Mouse (Mus musculus): ENCODE data around the gene Tm9sf2. TPM values are rescaled to one million over a fixed set of nuclear protein-coding genes. Genes with fewer than 3 reads are reported as not detected.

The Tm9sf2 gene
- total RNA-seq, 2 experiments from 2014 or later: 56.1 to 62.5 TPM

DNA sequence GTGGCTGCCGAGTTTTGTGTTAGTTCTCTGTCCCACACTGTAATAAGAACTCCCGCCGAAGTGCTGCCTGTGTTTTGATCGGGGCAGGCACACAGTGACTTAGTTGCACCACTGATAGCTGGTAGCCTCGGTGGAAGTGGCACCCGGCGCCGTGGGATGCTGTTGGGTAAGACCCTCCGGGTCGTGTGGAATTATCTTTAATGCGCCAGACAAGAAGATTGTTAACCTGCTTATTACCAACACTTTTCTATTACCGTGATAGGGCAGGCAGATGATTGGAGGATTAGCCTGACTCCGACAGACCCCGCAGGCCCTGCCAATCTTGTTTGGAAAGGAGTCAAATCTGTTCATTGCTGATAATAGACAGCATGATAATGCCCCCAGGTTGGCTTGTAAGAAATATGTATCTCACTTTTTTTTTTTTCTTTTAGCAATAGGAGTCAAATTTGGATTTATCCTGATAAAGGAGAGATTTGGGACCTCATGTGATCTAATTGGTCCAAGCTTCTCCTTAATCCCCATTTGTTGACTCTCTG, 69.5 kb downstream of the Tm9sf2 start:
- DNase-seq: no peak

- DNase-seq: no peak
Observed at GRCm38 (mm10) chr14:122179262-122179661, 72.4 kb downstream of the Tm9sf2 start.

- peak; percentile 97 for DNase-seq
Observed at GRCm38 (mm10) chr14:122181078-122181814, 74.4 kb downstream of the Tm9sf2 start, which contains the start of gene Clybl. Gene Clybl, plus strand, starts transcription at chr14:122181704.

DNA sequence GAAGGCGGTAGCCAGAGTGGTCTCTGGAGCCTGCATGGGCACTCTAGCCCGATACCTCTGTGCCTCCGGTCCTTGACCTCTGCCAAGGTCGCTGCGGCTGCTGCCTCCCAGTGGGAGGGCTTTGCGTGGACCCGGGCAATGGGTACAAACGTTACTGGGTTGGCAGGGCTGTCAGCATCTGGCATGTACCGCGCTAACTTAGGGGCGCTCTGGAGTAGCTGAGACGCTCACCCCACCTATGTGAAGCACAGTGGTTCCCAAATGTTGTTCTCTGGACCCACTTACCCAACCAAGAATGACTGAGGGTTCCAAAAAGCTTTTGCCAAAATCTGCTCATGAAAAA, 74.9 kb downstream of the Tm9sf2 start:
- no peak for DNase-seq

DNA sequence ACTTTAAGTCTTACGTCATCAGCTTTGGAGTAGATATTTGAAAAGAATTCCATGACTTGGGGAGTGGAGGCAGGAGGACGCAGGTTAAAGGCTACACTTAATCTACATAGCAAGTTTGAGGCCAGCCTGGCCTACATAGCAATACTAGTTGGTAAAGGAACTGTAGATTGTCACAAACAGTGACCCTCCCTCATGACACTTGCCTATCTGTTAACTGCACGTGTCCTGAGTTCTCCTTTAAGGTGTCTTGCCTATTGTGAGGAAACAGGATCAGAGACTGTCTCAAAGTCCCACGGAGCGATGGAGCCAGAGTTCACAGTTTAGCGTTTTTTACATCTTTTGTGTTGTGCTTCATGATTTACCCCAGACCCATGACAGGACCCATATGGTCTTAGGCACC, 75.4 kb downstream of the Tm9sf2 start:
- DNase-seq: no peak

GRCm38 (mm10) chr14:122183974-122184373, 77.1 kb downstream of the Tm9sf2 start:
- DNase-seq: no peak

DNA sequence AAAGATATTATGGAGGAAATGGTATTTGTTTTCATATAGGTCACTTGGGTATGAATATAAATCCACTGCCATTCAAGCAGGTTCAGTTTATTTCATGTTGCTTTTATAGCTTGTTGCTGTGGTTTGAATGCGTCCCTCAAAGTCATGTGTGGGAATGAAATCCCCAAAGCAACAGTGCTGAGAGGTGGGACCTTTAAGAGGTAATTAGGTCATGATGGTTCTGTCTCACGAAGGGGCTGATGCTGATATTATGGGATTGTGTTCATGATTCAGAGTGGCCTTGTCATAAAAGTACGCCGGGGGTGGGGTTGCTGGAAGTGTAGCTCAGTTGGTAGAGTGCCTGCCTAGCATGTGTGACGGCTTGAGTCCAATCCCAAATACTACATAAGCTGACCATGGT, 81.4 kb downstream of the Tm9sf2 start:
- no peak for DNase-seq

DNA sequence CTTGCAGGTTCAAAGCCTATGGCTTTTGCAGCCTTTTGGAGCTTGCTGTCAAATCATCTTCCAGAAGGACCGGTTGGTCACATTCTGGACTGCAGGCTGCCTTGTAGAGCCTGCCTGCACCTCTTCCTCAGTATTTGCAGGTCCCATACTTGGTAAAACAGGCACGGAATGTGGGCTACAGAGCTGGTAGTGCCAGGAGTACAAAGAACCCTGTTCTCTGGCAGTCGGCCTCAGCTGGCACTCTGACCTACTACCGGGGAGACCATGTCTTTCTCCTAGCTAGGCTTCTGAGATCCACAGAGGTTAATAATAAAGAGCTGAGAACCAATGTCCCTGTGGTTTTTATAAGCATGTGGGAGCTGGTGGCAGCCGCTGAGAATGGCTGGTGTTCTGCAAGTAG, 83.1 kb downstream of the Tm9sf2 start:
- no peak for DNase-seq

DNA sequence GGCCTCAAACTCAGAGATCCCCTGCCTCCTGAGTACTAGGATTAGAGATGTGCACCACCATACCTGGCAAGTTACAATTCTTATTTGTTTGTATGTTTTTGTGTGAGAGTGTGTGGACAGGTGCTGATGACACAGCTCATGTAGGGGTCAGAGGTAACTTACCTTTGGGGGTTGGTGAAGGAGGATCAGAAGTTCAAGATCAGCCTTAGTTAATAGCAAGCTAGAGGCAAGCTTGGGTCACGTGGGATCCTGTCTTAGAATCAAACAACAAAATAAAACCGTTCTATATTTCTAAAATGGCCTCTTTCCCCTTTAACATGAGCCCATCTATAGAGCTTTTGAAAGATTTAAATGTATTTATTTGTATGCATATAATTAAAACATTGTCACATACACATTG, 83.7 kb downstream of the Tm9sf2 start:
- DNase-seq: no peak

GRCm38 (mm10) chr14:122190941-122191510, 84.2 kb downstream of the Tm9sf2 start:
- DNase-seq: no peak

DNA sequence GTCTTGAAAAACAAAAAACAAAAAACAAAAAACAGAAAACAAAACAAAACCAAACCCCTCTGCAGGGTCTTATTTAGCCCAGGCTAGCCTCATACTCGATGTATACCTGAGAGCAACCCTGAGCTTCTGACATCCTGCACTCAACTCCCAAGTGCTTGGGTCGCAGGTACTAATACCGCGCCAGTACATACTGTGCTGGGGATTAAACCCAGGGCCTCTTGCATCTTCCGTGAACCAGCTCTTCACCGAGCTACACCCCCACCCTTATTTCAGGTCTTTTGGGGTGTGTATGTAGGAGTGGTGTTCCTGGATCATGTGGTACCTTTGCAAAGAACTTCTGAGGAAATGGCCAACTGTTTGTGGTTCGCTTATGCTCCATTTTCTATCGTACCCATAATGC, 87.8 kb downstream of the Tm9sf2 start:
- DNase-seq: no peak

GRCm38 (mm10) chr14:122196851-122197250, 90.0 kb downstream of the Tm9sf2 start:
- DNase-seq: no peak

DNA sequence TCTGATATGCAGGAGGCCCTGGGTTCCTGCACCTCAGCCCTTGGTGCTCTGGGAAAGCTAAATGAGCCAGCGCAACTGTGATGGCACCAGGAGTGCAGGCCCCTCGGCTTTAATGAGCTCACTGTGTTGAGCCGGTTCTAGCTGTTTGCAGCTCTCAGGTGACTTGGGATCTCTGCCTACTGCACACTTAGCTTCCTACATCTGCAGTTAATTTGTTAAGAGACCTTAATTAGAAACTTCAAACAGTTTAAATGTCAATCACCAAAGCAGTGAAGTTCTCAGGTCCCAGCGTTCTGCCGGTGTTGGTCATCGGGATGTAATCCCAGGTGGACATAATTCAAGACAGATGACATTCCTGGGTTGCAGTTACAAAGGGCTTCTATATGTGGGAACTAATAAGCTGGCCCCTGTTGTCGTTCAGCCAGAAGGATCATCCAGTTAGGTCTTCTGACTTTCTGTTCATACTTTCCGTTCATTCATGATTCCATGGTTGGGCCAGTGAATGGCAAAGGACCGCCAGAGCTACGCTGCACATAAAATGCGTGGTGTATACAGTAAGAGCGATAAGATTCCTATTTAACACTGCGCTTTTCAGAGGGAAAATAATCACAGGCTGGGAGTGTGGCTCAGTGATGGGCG, 93.5 kb downstream of the Tm9sf2 start:
- DNase-seq: no peak

- no peak for DNase-seq
Observed at GRCm38 (mm10) chr14:122209177-122209576, 102.3 kb downstream of the Tm9sf2 start.

Other genes starting within 250 kb of the Tm9sf2 start
- gene Ubac2, start 228.4 kb upstream of the Tm9sf2 start, total RNA-seq (2021): 10 to 100 TPM; 22.9 to 24.4 TPM
- gene Gpr18, start 191.3 kb upstream of the Tm9sf2 start, total RNA-seq (2021): not detected
- gene Gpr183, start 141.8 kb upstream of the Tm9sf2 start, total RNA-seq (2021): under 1 TPM; 0.38 to 0.43 TPM
- gene Timm8a2, start 72.4 kb upstream of the Tm9sf2 start, total RNA-seq (2021): not detected
- 10 to 100 TPM; 62.1 to 62.3 TPM for gene Clybl, start 74.7 kb downstream of the Tm9sf2 start, total RNA-seq (2021)

Measured in gastrocnemius, postnatal 25 days (tissue).